Mouse (Mus musculus) kidney, adult 2 months (tissue): ENCODE results near the gene Tenm4.

Experiments used
- CTCF ChIP-seq: fragments of 200-500 bp; conservative IDR thresholded peaks from 2 replicates; pipeline ENCODE4 v1.5.1; 2011; ENCODE audit warnings: low read depth, mild to moderate bottlenecking, control low read depth, low read length, moderate library complexity, mixed read lengths; ENCODE audit not compliant: insufficient read depth, insufficient read length
- POLR2A ChIP-seq: fragments of 200-500 bp; IDR thresholded peaks from one replicate; pipeline ENCODE4 v1.6.1; 2011; ENCODE audit warnings: low read depth, low read length, control low read depth

DNA sequence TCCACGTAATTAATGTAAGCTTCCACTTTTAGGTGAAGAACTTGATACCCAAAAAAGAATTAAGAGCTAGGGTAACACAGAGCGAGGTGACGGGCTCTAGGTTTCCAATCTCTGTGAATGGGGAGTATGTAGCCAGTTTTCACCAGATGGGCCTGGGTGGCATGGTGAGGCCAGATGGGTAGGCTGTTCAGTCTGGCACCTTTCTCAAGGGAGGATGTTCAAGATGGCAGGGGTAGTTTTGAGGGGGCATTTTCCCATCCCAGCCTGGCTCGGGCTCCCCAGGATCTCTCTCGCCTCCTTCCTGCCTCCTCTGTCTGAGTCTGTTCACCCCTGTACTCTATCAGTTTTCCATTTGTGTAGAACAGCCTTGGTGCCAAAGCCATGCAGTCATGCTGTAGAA is 329.1 kb downstream of the Tenm4 start:
- TF ChIP-seq POLR2A (no peak), CTCF (no peak)
